Mouse (Mus musculus): ENCODE measurements around the gene Daxx. TPM values are rescaled to one million over a fixed set of nuclear protein-coding genes. Genes with fewer than 3 reads are reported as not detected.

The Daxx gene
- polyA plus RNA-seq, 1 experiment from 2014 or later: 55.0 TPM

GRCm38 (mm10) chr17:33935422-33936055 lies 26.3 kb downstream of the Daxx start:
- WGBS: 84% methylated on average over 21 of the region's 21 CpGs
- DNase-seq (ENCODE audit: low spot score): no peak
- Histone ChIP-seq H3K36me3 (replicated peaks; ENCODE audit: control insufficient read depth, insufficient read depth, low read depth, low read length) (peaks cover 8% of the 10 kb centered on the region), H3K9me3 (replicated peaks; ENCODE audit: control insufficient read depth, low read length) (no peaks in the 10 kb centered on the region), H3K4me3 (ENCODE audit: low read depth, low read length) (no peak overlapping the region), H3K27ac (replicated peaks; ENCODE audit: low read depth, low read length) (no peak overlapping the region), H3K4me2 (ENCODE audit: low read depth, low read length) (no peak overlapping the region), H3K9ac (replicated peaks; ENCODE audit: low read length) (no peak overlapping the region), H3K4me1 (ENCODE audit: control insufficient read depth, insufficient read depth, low read length) (no peaks in the 10 kb centered on the region; the same call in 1 of the 2 replicates), H3K27me3 (ENCODE audit: control insufficient read depth, insufficient read depth, low read length) (no peaks in the 10 kb centered on the region; the same call in 1 of the 2 replicates)
- ATAC-seq (replicated peaks; ENCODE audit: insufficient number of reproducible peaks, low FRiP score, low TSS enrichment, low read depth): no peak

- Histone ChIP-seq H3K36me3 (replicated peaks; ENCODE audit: control insufficient read depth, insufficient read depth, low read depth, low read length) (peaks cover 8% of the 10 kb centered on the region), H3K4me2 (ENCODE audit: low read depth, low read length) (no peak overlapping the region), H3K4me3 (ENCODE audit: low read depth, low read length) (no peak overlapping the region), H3K4me1 (ENCODE audit: control insufficient read depth, insufficient read depth, low read length) (no peaks in the 10 kb centered on the region; the same call in 1 of the 2 replicates), H3K27me3 (ENCODE audit: control insufficient read depth, insufficient read depth, low read length) (no peaks in the 10 kb centered on the region; the same call in 1 of the 2 replicates), H3K9ac (replicated peaks; ENCODE audit: low read length) (no peak overlapping the region), H3K9me3 (replicated peaks; ENCODE audit: control insufficient read depth, low read length) (no peaks in the 10 kb centered on the region), H3K27ac (replicated peaks; ENCODE audit: low read depth, low read length) (no peak overlapping the region)
- no peak for ATAC-seq (replicated peaks; ENCODE audit: insufficient number of reproducible peaks, low FRiP score, low TSS enrichment, low read depth)
- no peak for DNase-seq (ENCODE audit: low spot score)
- 87% methylated on average over 15 of the region's 15 CpGs for WGBS
Observed at GRCm38 (mm10) chr17:33936993-33937392, 27.8 kb downstream of the Daxx start.

- Histone ChIP-seq H3K27me3 (ENCODE audit: control insufficient read depth, insufficient read depth, low read length) (no peaks in the 10 kb centered on the region), H3K27ac (replicated peaks; ENCODE audit: low read depth, low read length) (no peak overlapping the region), H3K36me3 (replicated peaks; ENCODE audit: control insufficient read depth, insufficient read depth, low read depth, low read length) (peaks cover 8% of the 10 kb centered on the region), H3K4me3 (ENCODE audit: low read depth, low read length) (peak overlapping the region; percentile 77; the same call in 1 of the 2 replicates), H3K9me3 (replicated peaks; ENCODE audit: control insufficient read depth, low read length) (no peaks in the 10 kb centered on the region), H3K4me1 (ENCODE audit: control insufficient read depth, insufficient read depth, low read length) (no peaks in the 10 kb centered on the region), H3K4me2 (ENCODE audit: low read depth, low read length) (no peak overlapping the region), H3K9ac (replicated peaks; ENCODE audit: low read length) (no peak overlapping the region)
- 85% methylated on average over 11 of the region's 11 CpGs for WGBS
- DNase-seq (ENCODE audit: low spot score): no peak
- no peak for ATAC-seq (replicated peaks; ENCODE audit: insufficient number of reproducible peaks, low FRiP score, low TSS enrichment, low read depth)
Observed at GRCm38 (mm10) chr17:33938783-33939182, 29.6 kb downstream of the Daxx start.

GRCm38 (mm10) chr17:33940206-33940805 lies 31.1 kb downstream of the Daxx start, which contains the start of the genes Pfdn6 and Wdr46:
Gene Pfdn6, minus strand, starts transcription at chr17:33940343.
Gene Wdr46, plus strand, starts transcription at chr17:33940660.
- ATAC-seq (replicated peaks; ENCODE audit: insufficient number of reproducible peaks, low FRiP score, low TSS enrichment, low read depth) (peak; percentile 72), DNase-seq (ENCODE audit: low spot score) (peak; percentile 94)
- no peaks in the 10 kb centered on the region for H3K27me3 ChIP-seq (ENCODE audit: control insufficient read depth, insufficient read depth, low read length)
- no peaks in the 10 kb centered on the region for H3K4me1 ChIP-seq (ENCODE audit: control insufficient read depth, insufficient read depth, low read length)
- H3K36me3 ChIP-seq (replicated peaks; ENCODE audit: control insufficient read depth, insufficient read depth, low read depth, low read length): peaks cover 11% of the 10 kb centered on the region
- no peaks in the 10 kb centered on the region for H3K9me3 ChIP-seq (replicated peaks; ENCODE audit: control insufficient read depth, low read length)
- H3K4me3 ChIP-seq (ENCODE audit: low read depth, low read length): peak within 1 kb of the TSS; percentile 77
- 0% methylated on average over 36 of the region's 36 CpGs for WGBS
- H3K4me2 ChIP-seq (ENCODE audit: low read depth, low read length): peak within 1 kb of the TSS; percentile 87
- 0 out of 2 replicates have a peak within 1 kb of the TSS, but pooled peaks have one; percentile 2 for H3K27ac ChIP-seq (replicated peaks; ENCODE audit: low read depth, low read length)
- H3K9ac ChIP-seq (replicated peaks; ENCODE audit: low read length): peak within 1 kb of the TSS; percentile 70

- H3K36me3 ChIP-seq (replicated peaks; ENCODE audit: control insufficient read depth, insufficient read depth, low read depth, low read length): peaks cover 11% of the 10 kb centered on the region
- H3K27me3 ChIP-seq (ENCODE audit: control insufficient read depth, insufficient read depth, low read length): no peaks in the 10 kb centered on the region
- no peak overlapping the region for H3K27ac ChIP-seq (replicated peaks; ENCODE audit: low read depth, low read length)
- peak overlapping the region; percentile 87 for H3K4me2 ChIP-seq (ENCODE audit: low read depth, low read length)
- no peaks in the 10 kb centered on the region for H3K4me1 ChIP-seq (ENCODE audit: control insufficient read depth, insufficient read depth, low read length)
- H3K4me3 ChIP-seq (ENCODE audit: low read depth, low read length): peak overlapping the region; percentile 77
- no peaks in the 10 kb centered on the region for H3K9me3 ChIP-seq (replicated peaks; ENCODE audit: control insufficient read depth, low read length)
- ATAC-seq (replicated peaks; ENCODE audit: insufficient number of reproducible peaks, low FRiP score, low TSS enrichment, low read depth) (no peak), DNase-seq (ENCODE audit: low spot score) (no peak)
- WGBS: 2% methylated on average over 26 of the region's 26 CpGs
- peak overlapping the region; percentile 70 for H3K9ac ChIP-seq (replicated peaks; ENCODE audit: low read length)
Observed at GRCm38 (mm10) chr17:33940981-33941380, 31.8 kb downstream of the Daxx start.

- peaks cover 11% of the 10 kb centered on the region for H3K36me3 ChIP-seq (replicated peaks; ENCODE audit: control insufficient read depth, insufficient read depth, low read depth, low read length)
- no peaks in the 10 kb centered on the region for H3K27me3 ChIP-seq (ENCODE audit: control insufficient read depth, insufficient read depth, low read length)
- peak overlapping the region; percentile 77 for H3K4me3 ChIP-seq (ENCODE audit: low read depth, low read length)
- no peaks in the 10 kb centered on the region for H3K9me3 ChIP-seq (replicated peaks; ENCODE audit: control insufficient read depth, low read length)
- H3K27ac ChIP-seq (replicated peaks; ENCODE audit: low read depth, low read length): no peak overlapping the region
- peak overlapping the region; percentile 70 for H3K9ac ChIP-seq (replicated peaks; ENCODE audit: low read length)
- peak overlapping the region; percentile 87 for H3K4me2 ChIP-seq (ENCODE audit: low read depth, low read length)
- DNase-seq (ENCODE audit: low spot score): no peak
- no peaks in the 10 kb centered on the region for H3K4me1 ChIP-seq (ENCODE audit: control insufficient read depth, insufficient read depth, low read length)
- no peak for ATAC-seq (replicated peaks; ENCODE audit: insufficient number of reproducible peaks, low FRiP score, low TSS enrichment, low read depth)
- 61% methylated on average over 19 of the region's 19 CpGs for whole genome bisulfite sequencing
Observed at GRCm38 (mm10) chr17:33941381-33941780, 32.2 kb downstream of the Daxx start.

- ATAC-seq (replicated peaks; ENCODE audit: insufficient number of reproducible peaks, low FRiP score, low TSS enrichment, low read depth) (no peak), DNase-seq (ENCODE audit: low spot score) (no peak)
- Histone ChIP-seq H3K27me3 (ENCODE audit: control insufficient read depth, insufficient read depth, low read length) (no peaks in the 10 kb centered on the region), H3K4me2 (ENCODE audit: low read depth, low read length) (no peak overlapping the region), H3K36me3 (replicated peaks; ENCODE audit: control insufficient read depth, insufficient read depth, low read depth, low read length) (peaks cover 3% of the 10 kb centered on the region; the same call in 1 of the 2 replicates), H3K27ac (replicated peaks; ENCODE audit: low read depth, low read length) (no peak overlapping the region), H3K9me3 (replicated peaks; ENCODE audit: control insufficient read depth, low read length) (no peaks in the 10 kb centered on the region), H3K9ac (replicated peaks; ENCODE audit: low read length) (no peak overlapping the region), H3K4me1 (ENCODE audit: control insufficient read depth, insufficient read depth, low read length) (no peaks in the 10 kb centered on the region), H3K4me3 (ENCODE audit: low read depth, low read length) (no peak overlapping the region)
- WGBS: 94% methylated on average over 15 of the region's 15 CpGs
Observed at GRCm38 (mm10) chr17:33943454-33943853, 34.2 kb downstream of the Daxx start.
